Mouse (Mus musculus) kidney, postnatal 0 days (tissue): ENCODE measurements around the gene Cyp2f2. TPM values are rescaled to one million over a fixed set of nuclear protein-coding genes. Genes with fewer than 3 reads are reported as not detected.

Experiments used
- ATAC-seq: fragments of 200-750 bp; cut with Nextera tagmentation; replicated peaks from 2 replicates; pipeline ENCODE4 v1.8.0; 2017; ENCODE audit warnings: low read depth, moderate number of reproducible peaks, moderate TSS enrichment, moderate library complexity; ENCODE audit not compliant: low FRiP score
- DNase-seq: peaks from one replicate; pipeline ENCODE4 v3.0.0-alpha.2; 2016; ENCODE audit warnings: low spot score
- H3K27ac ChIP-seq: fragments of 300-500 bp; sonication (generic); 2 replicates; pipeline ENCODE4 v1.5.1; 2014; ENCODE audit warnings: mild to moderate bottlenecking
- H3K27me3 ChIP-seq: fragments of 300-500 bp; sonication (generic); 2 replicates; pipeline ENCODE4 v1.6.1; 2014; ENCODE audit warnings: low read length, mixed read lengths; ENCODE audit not compliant: insufficient read depth
- H3K36me3 ChIP-seq: fragments of 300-500 bp; sonication (generic); 2 replicates; pipeline ENCODE4 v1.6.1; 2014; ENCODE audit warnings: low read length, mixed read lengths; ENCODE audit not compliant: insufficient read depth
- H3K4me1 ChIP-seq: fragments of 300-500 bp; sonication (generic); replicated peaks from 2 replicates; pipeline ENCODE4 v1.6.1; 2014; ENCODE audit warnings: antibody characterized with exemption, low read length, mixed read lengths; ENCODE audit not compliant: insufficient read depth
- H3K4me2 ChIP-seq: fragments of 300-500 bp; sonication (generic); 2 replicates; pipeline ENCODE4 v1.6.1; 2014; ENCODE audit warnings: mild to moderate bottlenecking, low read length, moderate library complexity, mixed read lengths
- H3K4me3 ChIP-seq: fragments of 300-500 bp; sonication (generic); replicated peaks from 2 replicates; pipeline ENCODE4 v1.5.1; 2014; ENCODE audit warnings: low read depth, low read length
- H3K9ac ChIP-seq: fragments of 300-500 bp; sonication (generic); 2 replicates; pipeline ENCODE4 v1.6.1; 2014; ENCODE audit warnings: low read depth, low read length
- H3K9me3 ChIP-seq: fragments of 300-500 bp; sonication (generic); replicated peaks from 2 replicates; pipeline ENCODE4 v1.6.1; 2016; ENCODE audit warnings: low read length, inconsistent platforms, mixed read lengths
- CTCF ChIP-seq: IDR thresholded peaks from 2 replicates; pipeline ENCODE4 v1.5.1; 2016; ENCODE audit warnings: antibody characterized with exemption, low read depth, mild to moderate bottlenecking, moderate library complexity
- WGBS: fragments of 180-500 bp; shearing (Covaris S2); extraction: QIAGEN DNeasy Blood & Tissue Kit; methylation state at CpG from one replicate; pipeline ENCODE4 v1.1.7; 2014; 5-methylcytosine and 5-hydroxymethylcytosine counted together
- polyA plus RNA-seq: library from polyadenylated mRNA; unstranded; fragments of >200 nt; fragmentation: Nextera tagmentation; extraction: Ambion mirVana; gene quantifications from 2 replicates; pipeline ENCODE4 v1.2.1, GENCODE M21; 2015

Cyp2f2 gene
- polyA plus RNA-seq, 1 experiment from 2014 or later, result 0.29 TPM

GRCm38 (mm10) chr7:27164112-27164947 lies 44.6 kb downstream of the Cyp2f2 start:
- Histone ChIP-seq H3K27ac (no peak overlapping the region), H3K4me2 (peak overlapping the region; percentile 66; the same call in 1 of the 2 replicates), H3K4me1 (peaks cover 35% of the 10 kb centered on the region; the same call in 1 of the 2 replicates), H3K9me3 (no peaks in the 10 kb centered on the region), H3K4me3 (peak overlapping the region; percentile 62; the same call in 1 of the 2 replicates), H3K27me3 (no peaks in the 10 kb centered on the region), H3K9ac (peak overlapping the region; percentile 69; the same call in 1 of the 2 replicates), H3K36me3 (peaks cover 3% of the 10 kb centered on the region; the same call in 1 of the 2 replicates)
- ATAC-seq, result no peak
- 84% methylated on average over 33 of the region's 33 CpGs for WGBS
- no peak for DNase-seq
- TF ChIP-seq CTCF, result no peak

DNA sequence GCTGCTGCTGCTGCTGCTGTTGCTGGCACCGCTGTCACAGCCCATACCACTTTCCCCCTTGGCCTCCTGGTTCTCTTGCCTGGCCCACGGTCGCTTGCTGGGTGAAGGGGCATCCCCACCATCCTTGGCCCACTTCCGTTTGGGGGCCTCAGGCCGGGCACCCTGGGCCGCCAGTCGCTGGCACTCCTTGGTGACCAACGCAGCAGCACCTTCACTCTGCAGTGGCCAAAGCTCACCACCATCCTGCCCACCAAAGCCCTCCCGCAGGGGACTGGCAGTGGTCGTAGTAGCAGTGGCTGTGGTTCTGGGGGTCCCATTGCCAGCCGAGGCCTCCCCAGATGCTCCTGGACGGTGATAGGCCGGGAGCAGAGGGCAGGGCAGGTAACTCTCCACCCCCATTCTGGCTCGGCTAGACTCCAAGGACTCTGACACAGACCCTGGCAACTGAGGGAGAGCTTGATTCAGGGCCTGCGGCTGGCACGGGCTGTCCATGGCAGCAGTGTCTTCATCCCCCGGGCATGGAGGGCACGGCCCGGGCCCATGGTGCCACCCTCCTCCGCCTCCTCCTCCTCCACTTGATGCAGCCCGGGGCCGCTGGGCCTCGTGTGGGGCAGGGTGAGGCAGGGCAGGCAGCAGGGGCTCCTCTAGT lies 45.4 kb downstream of the Cyp2f2 start:
- DNase-seq (no peak), ATAC-seq (no peak)
- 58% methylated on average over 22 of the region's 23 CpGs for WGBS
- Histone ChIP-seq H3K9ac (peak overlapping the region; percentile 69), H3K4me1 (peaks cover 34% of the 10 kb centered on the region; the same call in 1 of the 2 replicates), H3K27me3 (no peaks in the 10 kb centered on the region), H3K4me2 (peak overlapping the region; percentile 66), H3K27ac (peak overlapping the region; percentile 93), H3K36me3 (peaks cover 3% of the 10 kb centered on the region; the same call in 1 of the 2 replicates), H3K4me3 (peak overlapping the region; percentile 62), H3K9me3 (no peaks in the 10 kb centered on the region)
- TF ChIP-seq CTCF, result no peak

- TF ChIP-seq CTCF, result no peak
- peak overlapping the region; percentile 93 for H3K27ac ChIP-seq
- H3K9me3 ChIP-seq, result no peaks in the 10 kb centered on the region
- peaks cover 3% of the 10 kb centered on the region; the same call in 1 of the 2 replicates for H3K36me3 ChIP-seq
- peak overlapping the region; percentile 66 for H3K4me2 ChIP-seq
- no peak for DNase-seq
- no peaks in the 10 kb centered on the region for H3K27me3 ChIP-seq
- H3K4me3 ChIP-seq, result peak overlapping the region; percentile 62
- peak overlapping the region; percentile 69 for H3K9ac ChIP-seq
- H3K4me1 ChIP-seq, result peaks cover 30% of the 10 kb centered on the region; the same call in 1 of the 2 replicates
- no peak for ATAC-seq
- 3% methylated on average over 8 of the region's 8 CpGs for WGBS
Observed at GRCm38 (mm10) chr7:27165696-27166095, 46.0 kb downstream of the Cyp2f2 start.

GRCm38 (mm10) chr7:27166229-27166613 lies 46.5 kb downstream of the Cyp2f2 start:
- Histone ChIP-seq H3K27ac (peak overlapping the region; percentile 93), H3K9ac (peak overlapping the region; percentile 69), H3K4me3 (peak overlapping the region; percentile 62), H3K4me2 (peak overlapping the region; percentile 66), H3K4me1 (peaks cover 27% of the 10 kb centered on the region; the same call in 1 of the 2 replicates), H3K9me3 (no peaks in the 10 kb centered on the region), H3K27me3 (no peaks in the 10 kb centered on the region), H3K36me3 (peaks cover 7% of the 10 kb centered on the region; the same call in 1 of the 2 replicates)
- ATAC-seq (peak; percentile 81), DNase-seq (peak; percentile 87)
- 1% methylated on average over 22 of the region's 43 CpGs for WGBS
- no peak for TF ChIP-seq CTCF

- WGBS, result under 1% methylated on average over 47 of the region's 61 CpGs
- DNase-seq, result peak; percentile 95
- Histone ChIP-seq H3K4me3 (peak within 1 kb of the TSS; percentile 62), H3K4me1 (peaks cover 27% of the 10 kb centered on the region; the same call in 1 of the 2 replicates), H3K36me3 (peaks cover 11% of the 10 kb centered on the region; the same call in 1 of the 2 replicates), H3K4me2 (peak within 1 kb of the TSS; percentile 66), H3K9ac (peak within 1 kb of the TSS; percentile 69), H3K27ac (peak within 1 kb of the TSS; percentile 93), H3K9me3 (no peaks in the 10 kb centered on the region), H3K27me3 (no peaks in the 10 kb centered on the region)
- TF ChIP-seq CTCF, result no peak
- ATAC-seq, result peak; percentile 79
Observed at GRCm38 (mm10) chr7:27166614-27167474, 47.1 kb downstream of the Cyp2f2 start, which contains the start of gene Egln2. Gene Egln2 (minus strand): TSS chr7:27166802.
